Mouse (Mus musculus): ENCODE measurements around the gene Wdr19.

The Wdr19 gene

GRCm38 (mm10) chr5:65298167-65298950 lies 98.9 kb downstream of the Wdr19 start:
- DNase-seq (ENCODE audit: low read depth, low spot score), result no peak

- DNase-seq (ENCODE audit: low read depth, low spot score), result peak; percentile 30
Observed at GRCm38 (mm10) chr5:65299623-65300022, 100.1 kb downstream of the Wdr19 start.

- peak; percentile 69 for DNase-seq (ENCODE audit: low read depth, low spot score)
Observed at GRCm38 (mm10) chr5:65300121-65300520, 100.6 kb downstream of the Wdr19 start.

GRCm38 (mm10) chr5:65305516-65305915 lies 106.0 kb downstream of the Wdr19 start:
- DNase-seq (ENCODE audit: low read depth, low spot score), result no peak

GRCm38 (mm10) chr5:65308208-65308607 lies 108.7 kb downstream of the Wdr19 start:
- no peak for DNase-seq (ENCODE audit: low read depth, low spot score)

- no peak for DNase-seq (ENCODE audit: low read depth, low spot score)
Observed at GRCm38 (mm10) chr5:65308866-65309265, 109.4 kb downstream of the Wdr19 start.
